Mouse (Mus musculus): ENCODE data around the gene Zfp85.
A peak's percentile ranks its signal among the peaks of the same experiment; 100 is the strongest.
"Not testable (repeated sequence)": the region's sequence is repeated elsewhere in the genome, so short reads cannot be mapped to it uniquely, and the experiment has no call there.

Gene Zfp85

GRCm38 (mm10) chr13:67754333-67755306 is at the start of gene Zfp85:
TSS of gene Zfp85 (minus strand) at chr13:67755228.
- no peak for DNase-seq (ENCODE audit: extremely low spot score, low read depth, low spot score)

DNA sequence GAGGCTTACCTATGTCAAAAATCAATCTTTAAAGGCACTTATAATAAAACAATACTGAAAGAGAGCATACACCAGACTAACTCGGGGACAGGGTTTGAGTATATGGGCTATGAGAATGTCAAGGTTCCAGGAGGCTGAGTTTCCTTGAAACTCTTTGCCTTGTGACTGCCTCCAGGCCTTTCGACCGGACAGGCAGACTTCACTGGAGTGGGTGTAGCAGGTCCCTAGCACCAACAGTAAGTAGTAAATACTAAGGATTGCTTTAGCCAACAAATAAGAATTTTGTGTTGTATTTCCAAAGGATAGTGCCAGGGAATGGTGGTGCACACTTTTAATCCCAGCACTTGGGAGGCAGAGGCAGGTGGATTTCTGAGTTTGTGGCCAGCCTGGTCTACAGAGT is 44.1 kb upstream of the Zfp85 start:
- not testable (repeated sequence) for DNase-seq (ENCODE audit: extremely low spot score, low read depth, low spot score)

DNA sequence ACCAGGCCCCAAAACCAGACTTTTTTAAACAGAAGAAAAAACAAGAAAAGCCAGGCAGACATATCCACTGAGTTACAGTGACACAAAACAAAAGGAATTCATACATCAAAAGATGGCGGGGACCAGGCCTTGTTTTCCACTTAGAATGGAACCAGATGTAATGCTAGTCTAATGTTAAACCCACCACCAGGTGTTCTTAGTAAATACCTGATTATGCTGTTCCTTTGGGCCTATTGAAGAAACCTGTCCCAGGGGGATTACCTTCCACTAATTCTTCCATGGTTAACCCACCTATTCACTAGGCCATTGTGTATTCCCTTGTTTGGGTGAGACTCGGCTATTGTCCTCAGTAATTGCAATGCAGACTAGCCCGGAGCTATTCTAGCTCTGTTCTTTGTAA is 43.6 kb upstream of the Zfp85 start:
- no peak for DNase-seq (ENCODE audit: extremely low spot score, low read depth, low spot score)

- DNase-seq (ENCODE audit: extremely low spot score, low read depth, low spot score) = no peak
These were observed 37.0 kb upstream of the Zfp85 start for GRCm38 (mm10) chr13:67791921-67792455.

DNA sequence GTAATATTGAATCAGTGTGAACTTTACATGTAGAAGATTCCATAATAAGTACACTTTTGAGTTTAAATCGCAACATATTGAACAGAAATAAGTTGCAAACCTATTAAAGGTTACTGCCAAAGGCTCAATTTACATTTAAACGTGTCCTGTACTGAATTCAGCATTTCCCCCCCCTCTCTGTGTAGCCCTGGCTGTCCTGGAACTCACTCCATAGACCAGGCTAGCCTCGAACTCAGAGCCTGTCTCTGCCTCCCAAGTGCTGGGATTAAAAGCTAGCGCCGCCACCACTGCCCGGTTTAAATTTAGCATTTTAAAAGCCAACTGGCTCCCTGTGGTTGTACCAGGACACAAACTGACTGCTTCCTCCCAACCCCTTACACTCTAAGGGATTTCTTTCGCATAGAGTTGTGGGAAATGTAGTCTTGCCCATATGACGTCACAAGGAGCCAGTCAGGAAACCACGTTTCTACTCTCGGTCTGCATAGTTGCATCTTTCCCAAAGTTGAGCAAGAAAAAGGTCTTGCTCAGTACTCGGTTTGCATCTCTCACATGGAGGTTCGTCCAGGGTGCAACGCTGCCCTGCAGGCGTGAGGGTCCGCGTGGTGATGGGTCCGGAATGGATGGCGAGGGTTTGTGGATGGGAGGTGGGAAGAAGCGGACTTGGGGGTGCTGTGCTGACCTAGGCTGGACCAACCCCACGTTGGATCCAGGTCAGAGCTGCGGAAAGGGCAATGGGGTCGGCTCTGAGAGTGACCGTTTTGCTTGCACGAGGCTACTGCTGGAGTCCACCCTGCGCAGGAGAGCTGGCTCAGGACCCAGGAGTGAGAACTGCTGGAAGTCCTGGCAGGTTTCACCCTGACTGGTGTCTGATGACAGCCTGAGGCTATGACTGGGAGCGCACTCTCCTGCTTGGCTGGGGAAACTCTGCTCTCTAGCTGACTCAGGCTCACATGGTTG is 24.5 kb upstream of the Zfp85 start, which contains the start of gene Zfp493:
Gene Zfp493 (plus strand): TSS at position 429 of the 957 bp plus-strand sequence.
- DNase-seq (ENCODE audit: extremely low spot score, low read depth, low spot score) = peak; percentile 69

- no peak for DNase-seq (ENCODE audit: extremely low spot score, low read depth, low spot score)
These were observed 8.2 kb upstream of the Zfp85 start for GRCm38 (mm10) chr13:67763031-67763768.

DNA sequence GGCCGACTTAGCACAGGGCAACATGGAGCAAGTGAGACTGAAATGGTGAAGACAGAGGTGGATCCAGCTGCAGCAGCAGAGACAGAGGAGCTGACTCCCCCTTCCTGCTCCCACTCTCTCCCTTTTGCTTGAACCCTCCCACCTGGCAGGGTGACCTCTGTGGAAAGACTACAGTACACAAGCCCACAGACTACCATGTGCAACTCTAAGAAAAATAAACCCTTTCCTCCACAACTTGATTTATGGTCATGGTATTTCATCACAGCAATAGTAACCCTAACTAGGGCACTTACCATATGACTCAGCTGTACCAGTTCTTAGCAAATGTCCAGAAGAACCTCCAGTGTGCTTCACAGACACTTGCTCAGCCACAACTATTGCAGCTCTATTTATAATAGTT is 4.9 kb upstream of the Zfp85 start:
- DNase-seq (ENCODE audit: extremely low spot score, low read depth, low spot score) = no peak

DNA sequence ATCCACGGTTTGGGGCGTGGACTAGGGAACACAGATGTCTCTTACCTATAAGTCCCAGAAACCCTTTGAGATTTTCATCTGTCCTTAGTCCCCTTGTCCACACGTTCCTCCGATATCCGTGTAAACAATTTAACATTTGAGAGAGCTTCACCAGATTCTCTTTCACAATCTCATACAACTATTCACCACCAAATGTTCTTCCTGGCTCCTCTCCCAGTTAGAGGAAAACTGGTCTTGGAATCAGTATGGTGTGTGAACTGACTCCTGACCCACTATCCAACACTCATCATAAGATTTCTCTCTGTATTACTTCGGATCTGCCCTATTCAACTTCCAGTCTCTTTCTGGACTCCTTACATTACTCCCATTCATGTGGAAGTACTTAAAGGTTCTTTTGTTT is 733 bp upstream of the Zfp85 start:
- DNase-seq (ENCODE audit: extremely low spot score, low read depth, low spot score) = no peak

DNA sequence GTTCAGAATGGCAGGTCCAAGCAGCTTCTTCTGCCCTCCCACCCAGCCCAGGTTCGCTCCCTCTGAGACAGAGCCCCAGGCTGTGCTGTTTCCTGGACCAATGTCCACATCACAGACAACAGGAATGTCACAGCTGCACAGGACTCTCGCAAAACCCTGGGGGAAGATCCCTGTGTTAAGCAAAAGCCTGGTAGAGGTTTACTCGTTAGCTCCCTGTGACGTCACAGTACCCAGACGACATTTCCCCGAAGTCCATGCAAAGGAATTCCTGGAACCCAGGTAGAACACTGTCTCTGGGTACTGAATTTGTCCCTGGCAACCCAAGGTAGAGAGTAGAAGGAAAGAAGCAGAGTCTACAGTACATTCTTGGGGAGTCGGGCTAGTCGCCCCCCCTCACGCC is 11.1 kb downstream of the Zfp85 start:
- DNase-seq (ENCODE audit: extremely low spot score, low read depth, low spot score) = no peak

- DNase-seq (ENCODE audit: extremely low spot score, low read depth, low spot score) = no peak
These were observed 12.1 kb downstream of the Zfp85 start for GRCm38 (mm10) chr13:67742941-67743340.

GRCm38 (mm10) chr13:67734391-67734790 is 20.6 kb downstream of the Zfp85 start:
- not testable (repeated sequence) for DNase-seq (ENCODE audit: extremely low spot score, low read depth, low spot score)

DNA sequence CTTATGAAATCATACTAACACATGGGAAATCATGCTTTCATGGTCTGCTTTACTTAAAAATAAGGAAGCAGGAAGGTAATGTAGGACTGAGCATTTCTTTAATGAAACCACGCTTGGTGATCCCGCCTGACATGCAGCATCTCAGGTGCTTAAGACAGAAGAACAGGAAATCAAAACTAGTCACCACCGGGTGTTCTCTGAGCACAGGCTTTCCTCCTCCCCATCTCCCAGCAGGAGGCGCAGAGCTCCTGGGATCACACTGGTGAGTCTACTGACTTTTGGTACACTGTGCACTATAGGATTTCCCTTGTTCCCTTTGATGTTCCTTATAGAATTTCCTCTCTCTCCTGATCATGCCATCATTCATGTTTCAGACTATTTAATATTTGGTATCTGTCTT is 25.6 kb downstream of the Zfp85 start:
- not testable (repeated sequence) for DNase-seq (ENCODE audit: extremely low spot score, low read depth, low spot score)

DNA sequence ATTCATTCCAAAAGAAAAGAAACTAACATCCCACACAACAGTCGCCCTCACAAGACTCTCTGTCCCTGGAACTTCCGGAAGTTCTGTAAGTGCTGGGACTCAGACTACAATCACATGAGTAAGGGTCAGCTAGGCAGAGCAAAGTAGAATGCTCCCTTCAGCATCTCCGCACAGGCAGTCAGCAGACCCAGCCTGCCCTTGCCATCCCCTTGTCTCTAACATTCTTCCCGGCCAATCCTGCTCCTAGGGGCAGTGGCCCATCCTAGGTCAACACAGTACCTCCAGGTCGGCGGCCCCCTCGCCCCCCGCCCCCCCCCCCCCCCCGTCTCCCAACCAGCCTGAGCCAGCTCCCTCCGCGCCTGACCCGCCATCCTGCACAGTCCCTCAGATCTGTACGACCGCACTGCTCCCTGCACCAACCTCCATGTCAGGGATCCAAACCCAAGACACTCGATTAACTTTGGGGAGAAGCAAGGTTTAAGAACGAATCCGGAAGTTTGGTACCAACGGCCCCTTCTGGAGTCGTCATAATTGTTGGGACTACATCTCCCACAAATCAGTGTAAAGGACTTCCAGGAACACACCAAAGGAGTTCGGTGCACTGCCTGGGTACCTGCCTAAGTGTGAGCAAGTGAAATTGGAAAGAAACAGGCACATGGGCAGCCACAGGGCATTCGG is 26.2 kb downstream of the Zfp85 start, which contains the start of gene Zfp65:
Gene Zfp65 (minus strand): TSS at position 533 of the 678 bp plus-strand sequence.
- DNase-seq (ENCODE audit: extremely low spot score, low read depth, low spot score) = peak; percentile 22

DNA sequence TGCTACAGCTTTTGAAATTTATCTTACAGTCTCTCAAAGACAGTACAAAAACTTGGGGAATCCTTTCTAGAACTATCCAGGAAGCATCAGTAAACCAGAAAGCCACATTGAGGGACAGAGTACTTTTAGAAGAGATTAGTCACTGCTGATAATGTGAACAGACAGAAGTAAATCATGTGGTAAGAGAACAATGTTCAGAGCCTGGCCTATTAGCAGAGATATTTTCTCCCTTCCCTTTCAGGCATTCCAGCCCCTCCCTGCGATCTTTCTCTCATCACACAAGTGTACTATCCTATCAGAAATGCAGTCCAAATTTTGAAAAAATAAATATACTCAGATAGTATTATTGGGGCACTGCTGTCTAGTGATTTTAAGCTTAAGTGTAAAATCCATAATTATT is 26.9 kb downstream of the Zfp85 start:
- DNase-seq (ENCODE audit: extremely low spot score, low read depth, low spot score) = no peak

GRCm38 (mm10) chr13:67725331-67725730 is 29.7 kb downstream of the Zfp85 start:
- not testable (repeated sequence) for DNase-seq (ENCODE audit: extremely low spot score, low read depth, low spot score)

- DNase-seq (ENCODE audit: extremely low spot score, low read depth, low spot score) = peak; percentile 83
These were observed 31.1 kb downstream of the Zfp85 start for GRCm38 (mm10) chr13:67723848-67724479.
